Mouse (Mus musculus) layer of hippocampus, postnatal 10 days (tissue): ENCODE data around the gene Qk. TPM values are rescaled to one million over a fixed set of nuclear protein-coding genes. Genes with fewer than 3 reads are reported as not detected.
A peak's percentile ranks its signal among the peaks of the same experiment; 100 is the strongest.

Experiments
- DNase-seq, 2 experiments: peaks; one replicate each; pipeline ENCODE4 v3.0.0; 2021; ENCODE audit warnings: low spot score in 2 of 2
- long read RNA-seq: library from polyadenylated mRNA; stranded (forward); transcript quantifications from one replicate; pipeline ENCODE4 v2.0.0, GENCODE M21; 2023
- total RNA-seq, 2 experiments: library from RNA; stranded (reverse); gene quantifications; 2 replicates each; pipeline ENCODE4 v1.2.3; 2021

Gene Qk
- 100 to 1,000 TPM; 376 to 390 TPM for total RNA-seq
- long read RNA-seq, full-length matches to known transcripts = 56 of 105 reads
- long read RNA-seq, partial matches to known transcripts = 5 of 105 reads
- long read RNA-seq, other reads (novel, unspliced or antisense) = 44 of 105 reads

DNA sequence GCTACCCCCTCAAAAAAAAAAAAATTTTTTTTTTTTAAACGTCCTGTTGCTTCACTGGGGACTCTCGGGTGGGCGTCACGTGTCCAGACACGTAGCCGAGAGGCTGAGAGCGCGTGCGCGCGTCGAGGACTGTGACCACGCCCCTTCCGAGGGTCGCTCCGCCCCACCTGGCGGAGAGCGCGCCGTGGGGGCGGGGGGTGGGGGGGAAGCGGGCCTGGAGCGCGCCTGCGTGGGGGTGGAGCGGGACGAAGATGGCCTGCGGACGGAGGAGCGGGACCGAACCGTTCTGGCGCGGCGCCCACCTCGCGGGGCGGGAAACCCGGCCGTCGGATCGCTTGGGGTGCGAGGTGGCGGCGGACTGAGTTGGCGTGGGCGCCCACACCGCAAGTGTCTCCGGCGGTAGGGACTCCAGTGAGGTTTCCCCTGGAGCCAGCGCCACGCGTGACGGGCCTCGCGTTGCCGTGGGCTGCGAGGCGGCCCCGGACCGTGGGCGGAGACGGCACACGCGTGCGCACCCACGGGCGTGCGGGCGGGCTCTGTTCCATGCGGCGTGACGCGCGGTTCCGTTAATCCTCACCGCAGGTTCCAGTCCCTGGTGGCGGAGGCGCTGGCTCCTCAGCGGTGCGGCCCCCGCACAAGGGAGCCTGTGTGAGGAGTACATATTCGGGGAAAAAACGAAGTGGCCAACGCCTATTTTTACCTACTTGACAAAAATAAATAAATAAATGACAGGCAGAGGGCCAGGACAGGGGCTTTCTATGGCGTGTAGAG, at the start of gene Qk:
Gene Qk, minus strand, starts transcription at position 170 of the 771 bp plus-strand sequence.
- DNase-seq = peak; percentile 94 to 96

GRCm38 (mm10) chr17:10367044-10367443, 47.4 kb upstream of the Qk start:
- DNase-seq = no peak

DNA sequence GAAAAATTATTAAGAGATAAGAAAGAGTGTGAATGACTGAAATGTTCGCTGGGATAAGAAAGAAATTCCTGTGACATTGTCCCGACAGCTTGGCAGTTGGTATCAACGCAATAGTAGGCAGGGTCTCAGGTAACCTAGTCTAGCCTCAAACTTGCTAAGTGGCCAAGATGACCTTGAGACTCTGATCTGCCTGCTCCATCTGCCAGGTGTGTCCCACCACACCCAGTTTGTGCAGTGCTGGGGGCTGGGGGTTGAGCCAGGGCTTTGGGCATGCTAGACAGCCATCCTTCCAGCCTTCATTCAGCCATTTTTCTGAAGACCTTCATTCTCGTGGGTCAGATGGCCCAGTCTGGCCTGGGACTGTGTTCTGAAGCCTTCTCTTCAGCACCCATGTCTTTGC, 46.9 kb upstream of the Qk start:
- DNase-seq = no peak

DNA sequence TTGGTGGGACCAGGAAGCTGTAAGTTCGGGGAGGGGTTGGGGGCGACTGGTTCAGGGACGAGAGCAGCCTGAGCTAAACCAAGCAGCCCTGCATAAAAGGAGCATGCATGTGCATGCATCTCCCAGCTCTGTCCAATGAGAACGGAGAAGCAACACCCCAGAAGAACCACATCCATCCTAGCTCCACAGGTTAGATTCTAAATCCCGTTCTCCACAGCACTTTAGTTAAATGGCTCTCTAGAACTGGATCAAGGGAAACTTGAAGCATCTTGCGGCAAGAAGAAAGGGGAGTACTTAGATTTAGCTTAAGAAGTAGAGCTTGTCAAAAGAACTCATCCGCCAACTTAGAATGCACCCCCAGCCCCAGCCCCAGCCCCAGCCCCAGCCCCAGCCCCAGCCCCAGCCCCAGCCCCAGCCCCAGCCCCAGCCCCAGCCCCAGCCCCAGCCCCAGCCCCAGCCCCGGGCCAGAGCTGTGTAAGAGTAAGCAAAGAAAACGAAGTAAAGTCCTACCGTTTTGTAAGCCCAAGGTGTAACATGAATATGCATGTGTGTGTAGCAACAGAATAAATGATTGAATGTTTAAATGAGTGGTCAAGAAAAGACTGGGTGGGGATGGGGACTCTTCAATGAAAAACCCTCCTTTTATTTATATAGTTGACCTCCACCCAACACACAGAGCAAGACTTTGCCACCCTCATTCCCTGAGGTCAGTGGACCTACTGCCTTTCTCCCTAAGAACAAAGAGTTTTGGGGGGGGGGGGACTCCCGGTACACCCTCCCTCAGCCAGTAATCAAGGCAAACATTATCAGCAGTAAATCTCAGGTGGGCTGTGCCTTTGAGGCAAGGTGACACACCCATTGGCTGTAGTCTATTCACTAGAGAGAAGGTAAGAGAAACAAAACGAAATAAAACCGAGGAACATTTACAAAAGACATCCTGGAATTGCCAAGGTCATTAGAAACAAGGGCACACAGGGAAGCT, 46.1 kb upstream of the Qk start:
- no peak for DNase-seq

DNA sequence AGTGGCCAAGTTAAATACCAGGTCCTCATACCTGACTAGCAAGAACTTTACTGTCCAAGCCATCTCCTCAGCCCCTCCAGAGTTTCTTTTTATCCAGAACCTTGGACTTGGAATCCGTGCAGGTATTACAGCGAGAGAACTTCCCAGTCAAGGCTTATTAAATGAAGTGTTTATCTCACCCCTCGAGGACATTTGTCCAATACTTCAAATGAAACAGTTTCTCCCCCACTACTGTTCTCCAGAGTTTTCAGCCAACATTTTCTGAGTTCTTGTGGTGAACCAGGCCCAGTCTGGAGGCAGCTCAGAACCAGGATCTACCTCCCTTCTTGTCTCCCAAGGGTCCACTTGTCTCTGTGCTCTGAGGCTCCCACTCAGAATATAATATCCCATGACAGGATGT, 43.5 kb upstream of the Qk start:
- DNase-seq = no peak

DNA sequence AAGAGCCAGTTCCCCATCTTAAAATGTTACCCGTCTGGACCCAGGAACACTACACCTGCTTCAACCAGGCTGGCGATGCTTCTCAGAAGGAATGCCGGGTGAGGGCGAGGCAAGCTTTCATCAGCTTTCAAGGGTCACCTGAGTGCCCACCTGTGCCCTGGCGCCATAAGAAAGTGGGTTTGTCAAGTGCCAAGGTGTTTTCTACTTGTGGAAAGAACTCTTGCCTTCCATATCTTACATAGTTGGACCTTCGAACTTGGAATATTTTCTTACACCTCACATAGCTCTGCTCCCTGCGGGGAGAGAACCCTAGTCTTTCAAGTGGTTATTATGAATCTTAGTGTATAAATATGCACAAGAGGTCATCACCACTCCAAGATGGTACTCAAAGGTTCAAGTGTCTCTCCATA, 42.2 kb upstream of the Qk start:
- no peak for DNase-seq

- DNase-seq = no peak
Measured at GRCm38 (mm10) chr17:10360738-10361137, 41.1 kb upstream of the Qk start.

DNA sequence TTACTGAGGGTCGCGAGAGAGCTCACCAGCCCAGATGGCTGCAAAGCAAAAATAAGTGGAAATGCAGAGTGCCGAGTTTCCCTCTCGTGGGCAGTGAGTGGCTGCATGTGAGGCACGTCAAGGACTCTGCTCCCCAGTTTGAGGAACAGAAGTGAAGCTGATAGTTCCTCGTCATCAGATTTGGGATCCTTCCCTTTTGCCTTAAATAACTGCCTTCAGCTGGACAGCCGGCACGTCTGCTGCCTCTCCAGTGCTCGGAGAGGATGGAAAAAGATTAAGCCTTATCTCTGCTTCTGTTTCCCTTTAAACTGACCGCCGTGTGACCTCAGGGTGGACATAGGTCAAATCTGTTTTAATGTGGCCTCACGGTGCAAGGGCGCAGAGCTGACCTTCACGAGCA, 39.8 kb upstream of the Qk start:
- DNase-seq = peak in 1 of 2 experiments; percentile 20

DNA sequence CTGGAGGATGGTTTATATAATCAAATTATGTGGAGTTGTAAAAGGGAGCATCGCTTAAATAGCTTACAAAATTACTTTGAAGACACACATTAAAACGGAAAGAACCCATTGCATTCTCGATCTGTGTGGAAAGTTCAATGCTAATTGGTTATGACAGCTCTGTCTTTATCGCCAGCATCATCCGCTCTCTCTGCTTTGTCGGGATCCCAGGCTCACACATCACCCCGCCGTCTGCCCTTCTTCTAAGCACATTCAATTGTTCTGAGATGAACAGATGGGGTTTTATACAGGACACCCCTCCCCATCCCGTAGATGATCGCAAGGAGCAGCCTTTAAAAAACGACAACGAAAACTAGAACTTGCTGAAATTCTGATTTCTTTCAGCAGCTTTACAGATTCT, 37.7 kb upstream of the Qk start:
- no peak for DNase-seq

DNA sequence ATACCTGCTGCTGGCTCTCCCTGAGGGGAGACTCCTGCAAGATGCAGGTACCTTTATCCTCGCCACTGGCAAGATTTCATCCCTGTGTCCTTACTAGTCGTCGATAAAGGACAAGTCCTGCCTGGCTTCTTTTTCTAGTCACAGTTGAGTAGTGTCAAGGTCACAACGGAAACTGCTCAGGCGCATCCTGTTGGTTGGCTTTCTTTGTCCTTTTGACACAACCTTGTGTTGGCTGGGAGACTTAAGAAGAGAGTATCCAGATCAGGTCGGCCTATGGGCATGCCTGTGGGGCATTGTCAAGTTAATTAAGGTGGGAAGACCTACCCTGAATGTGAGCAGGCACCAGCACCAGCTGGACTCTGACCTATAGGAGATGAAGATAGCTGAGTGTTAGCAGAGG, 36.6 kb upstream of the Qk start:
- DNase-seq = no peak

DNA sequence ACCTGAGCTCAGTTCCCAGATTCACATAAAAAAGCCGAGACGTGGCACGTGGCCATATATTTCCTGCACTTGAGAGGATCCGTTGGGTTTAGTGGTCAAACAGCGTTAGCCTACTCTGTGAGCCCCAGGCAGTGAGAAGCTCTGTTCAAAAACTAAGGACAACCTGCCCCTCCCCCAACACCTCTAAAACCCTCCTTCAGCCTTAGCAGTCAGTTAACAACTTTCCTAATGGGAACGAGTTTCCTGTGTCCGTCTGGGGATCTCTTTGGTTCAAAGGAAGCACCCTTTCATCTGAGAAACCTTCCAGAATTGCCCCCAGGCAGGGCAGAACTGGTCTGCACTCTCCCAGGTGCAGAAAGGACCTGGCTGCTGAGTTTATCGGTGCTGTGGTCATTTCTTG, 36.1 kb upstream of the Qk start:
- DNase-seq = no peak

GRCm38 (mm10) chr17:10338286-10338685, 18.6 kb upstream of the Qk start:
- DNase-seq = no peak

DNA sequence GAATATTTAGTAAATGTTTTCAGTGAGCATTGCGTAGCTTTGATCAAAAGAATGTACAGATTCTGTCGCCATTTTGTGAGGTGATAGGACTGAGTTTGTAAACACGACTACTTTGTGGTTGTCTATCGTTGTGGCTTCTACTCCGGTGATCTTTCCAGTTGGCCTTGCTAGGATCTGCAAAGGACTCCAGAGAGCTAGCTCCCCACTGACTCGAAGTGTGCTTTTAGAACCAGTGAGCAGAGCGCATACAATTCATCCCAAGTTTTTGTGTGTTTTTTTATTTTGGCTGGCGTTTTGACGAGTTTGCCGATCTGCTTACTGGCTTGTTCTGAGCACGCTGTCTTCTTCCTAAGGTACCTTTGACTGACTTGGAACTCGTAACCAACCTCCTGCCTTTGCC, 16.9 kb upstream of the Qk start:
- no peak for DNase-seq

DNA sequence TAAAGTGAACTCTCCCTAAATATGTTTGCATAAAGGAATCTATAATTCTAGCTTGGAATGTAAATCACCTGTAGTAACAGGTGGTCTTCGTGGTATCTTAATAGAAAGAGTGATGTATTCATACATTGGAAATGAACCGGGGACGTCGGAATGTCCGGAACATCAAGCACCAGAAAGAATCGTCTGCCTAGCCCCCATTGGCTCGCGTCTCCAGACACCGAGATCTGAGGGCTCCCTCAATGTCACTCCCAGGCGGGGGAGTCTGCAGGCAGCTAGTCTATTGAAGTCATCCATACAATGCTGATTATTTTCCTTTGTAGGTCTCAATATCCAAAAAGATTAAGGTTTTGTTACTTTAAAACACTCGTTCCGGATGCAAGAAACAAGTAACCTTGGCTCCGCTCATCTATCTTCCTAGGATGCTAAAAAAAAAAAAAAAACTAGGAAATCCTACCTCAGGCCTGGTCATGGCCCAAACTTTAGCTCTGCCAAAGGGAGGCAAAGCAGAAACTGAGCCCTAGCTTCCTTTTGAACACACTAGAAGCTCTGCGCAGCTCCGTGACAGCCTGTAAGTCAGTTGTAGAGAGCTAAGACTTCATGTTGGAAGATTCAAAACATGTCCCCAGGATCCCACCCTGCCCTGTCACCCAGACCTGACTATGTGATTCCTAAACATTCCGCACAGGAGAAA, 16.3 kb upstream of the Qk start:
- peak in 1 of 2 experiments; percentile 51 for DNase-seq

DNA sequence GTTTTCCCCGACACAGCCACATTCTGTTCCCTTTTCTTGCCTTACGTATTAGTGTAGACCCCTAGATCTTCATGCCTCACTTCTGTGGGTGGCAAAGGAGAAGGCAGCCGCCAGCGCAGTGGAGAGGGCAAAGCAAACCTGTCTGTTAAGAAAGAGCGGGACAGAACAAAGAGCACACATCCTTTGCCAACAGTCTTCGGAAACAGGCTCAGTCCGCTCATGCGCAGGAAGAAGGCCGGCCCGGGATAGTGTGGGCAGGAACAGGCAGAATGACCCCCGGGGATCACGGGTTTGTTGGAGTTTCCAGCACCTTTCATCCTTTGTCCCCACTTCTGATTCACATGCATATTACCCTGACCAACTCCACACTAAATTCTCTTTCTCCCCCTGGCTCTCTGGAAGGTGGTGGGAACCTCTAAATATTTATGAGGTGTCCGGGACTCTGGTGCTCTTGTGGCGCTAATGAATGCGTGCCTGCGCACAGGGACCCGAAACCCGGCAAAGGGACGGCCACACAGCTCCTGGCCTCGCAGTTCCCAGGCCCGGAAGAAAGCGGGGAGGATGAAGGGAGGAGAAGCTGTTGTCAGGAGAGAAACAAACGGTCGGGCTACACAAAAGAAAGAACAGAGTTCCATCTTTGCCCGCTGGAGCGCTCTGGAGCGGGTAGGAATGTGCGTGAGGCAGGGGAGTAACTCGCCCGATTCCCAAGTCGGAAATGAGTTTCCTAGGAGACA, 15.5 kb upstream of the Qk start:
- DNase-seq = peak; percentile 74 to 80

- no peak for DNase-seq
Measured at GRCm38 (mm10) chr17:10334481-10334880, 14.8 kb upstream of the Qk start.

GRCm38 (mm10) chr17:10333321-10333720, 13.7 kb upstream of the Qk start:
- DNase-seq = no peak

DNA sequence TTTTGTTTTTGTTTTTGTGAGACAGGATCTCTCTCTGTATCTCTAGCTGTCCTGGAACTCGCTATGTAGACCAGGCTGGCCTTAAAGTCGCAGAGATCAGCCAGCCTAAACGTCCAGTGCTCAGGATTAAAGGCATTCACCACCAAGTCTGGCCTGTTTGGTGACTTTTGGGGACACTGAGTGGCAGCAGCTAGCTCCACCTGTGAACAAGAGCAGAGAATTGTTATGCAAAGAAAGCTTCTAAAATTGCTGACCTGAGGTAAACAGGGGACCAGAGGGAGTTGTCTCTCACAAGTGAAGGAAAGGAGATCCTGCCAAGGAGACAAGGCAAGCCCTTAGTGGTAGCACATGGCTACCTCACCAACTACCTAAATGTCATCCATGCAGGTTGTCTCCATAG, 12.5 kb upstream of the Qk start:
- DNase-seq = no peak

GRCm38 (mm10) chr17:10329461-10329860, 9.8 kb upstream of the Qk start:
- DNase-seq = no peak

- DNase-seq = no peak
Measured at GRCm38 (mm10) chr17:10328544-10329100, 9.0 kb upstream of the Qk start.
